Mouse (Mus musculus): ENCODE results near the gene Rpp38. TPM values are rescaled to one million over a fixed set of nuclear protein-coding genes. Genes with fewer than 3 reads are reported as not detected.

Rpp38 gene
- 11.3 and 12.2 TPM in 2 replicates for polyA plus RNA-seq (2015; fragmentation: Nextera tagmentation; extraction: Ambion mirVana)

GRCm38 (mm10) chr2:3332484-3333242 is at the start of gene Rpp38:
Gene Rpp38 (minus strand): TSS chr2:3332643.
- under 1% methylated on average over 45 of the region's 45 CpGs for whole genome bisulfite sequencing
- Histone ChIP-seq H3K9ac (peak within 1 kb of the TSS; percentile 82), H3K4me3 (peak within 1 kb of the TSS; percentile 66), H3K27me3 (0 out of 2 replicates have a peak, but pooled peaks cover 6% of the 10 kb centered on the region), H3K36me3 (peaks cover 18% of the 10 kb centered on the region), H3K4me2 (peak within 1 kb of the TSS; percentile 76), H3K27ac (replicated peaks) (peak within 1 kb of the TSS; percentile 79), H3K9me3 (no peaks in the 10 kb centered on the region), H3K4me1 (replicated peaks) (peaks cover 26% of the 10 kb centered on the region)
- ATAC-seq (ENCODE audit: low read depth), result peak; percentile 98

- Histone ChIP-seq H3K4me2 (no peak overlapping the region), H3K9ac (no peak overlapping the region), H3K4me1 (replicated peaks) (no peaks in the 10 kb centered on the region), H3K9me3 (no peaks in the 10 kb centered on the region), H3K27me3 (no peaks in the 10 kb centered on the region), H3K4me3 (no peak overlapping the region), H3K27ac (replicated peaks) (no peak overlapping the region), H3K36me3 (no peaks in the 10 kb centered on the region)
- 77% methylated on average over 4 of the region's 4 CpGs for WGBS
- no peak for ATAC-seq (ENCODE audit: low read depth)
Measured at GRCm38 (mm10) chr2:3365127-3365526, 32.7 kb upstream of the Rpp38 start.

GRCm38 (mm10) chr2:3361067-3361466 is 28.6 kb upstream of the Rpp38 start:
- H3K27me3 ChIP-seq, result no peaks in the 10 kb centered on the region
- H3K4me1 ChIP-seq (replicated peaks), result no peaks in the 10 kb centered on the region
- no peak overlapping the region for H3K4me2 ChIP-seq
- no peak overlapping the region for H3K4me3 ChIP-seq
- H3K9ac ChIP-seq, result no peak overlapping the region
- 83% methylated on average over 3 of the region's 3 CpGs for WGBS
- no peak for ATAC-seq (ENCODE audit: low read depth)
- no peak overlapping the region for H3K27ac ChIP-seq (replicated peaks)
- no peaks in the 10 kb centered on the region for H3K9me3 ChIP-seq
- no peaks in the 10 kb centered on the region for H3K36me3 ChIP-seq

GRCm38 (mm10) chr2:3357887-3358286 is 25.4 kb upstream of the Rpp38 start:
- Histone ChIP-seq H3K36me3 (no peaks in the 10 kb centered on the region), H3K4me1 (replicated peaks) (no peaks in the 10 kb centered on the region), H3K27ac (replicated peaks) (no peak overlapping the region), H3K4me2 (no peak overlapping the region), H3K9ac (no peak overlapping the region), H3K27me3 (no peaks in the 10 kb centered on the region; the same call in 1 of the 2 replicates), H3K4me3 (no peak overlapping the region), H3K9me3 (no peaks in the 10 kb centered on the region)
- WGBS, result 82% methylated on average over 3 of the region's 3 CpGs
- ATAC-seq (ENCODE audit: low read depth), result no peak

- Histone ChIP-seq H3K9me3 (no peaks in the 10 kb centered on the region), H3K27ac (replicated peaks) (no peak overlapping the region), H3K9ac (no peak overlapping the region), H3K4me1 (replicated peaks) (no peaks in the 10 kb centered on the region), H3K4me2 (no peak overlapping the region), H3K36me3 (no peaks in the 10 kb centered on the region), H3K27me3 (no peaks in the 10 kb centered on the region; the same call in 1 of the 2 replicates), H3K4me3 (no peak overlapping the region)
- no peak for ATAC-seq (ENCODE audit: low read depth)
- WGBS, result 76% methylated on average over 3 of the region's 3 CpGs
Measured at GRCm38 (mm10) chr2:3356311-3356710, 23.9 kb upstream of the Rpp38 start.

- no peak overlapping the region for H3K4me3 ChIP-seq
- no peaks in the 10 kb centered on the region for H3K9me3 ChIP-seq
- no peaks in the 10 kb centered on the region for H3K4me1 ChIP-seq (replicated peaks)
- H3K36me3 ChIP-seq, result no peaks in the 10 kb centered on the region
- 95% methylated on average over 8 of the region's 8 CpGs for WGBS
- ATAC-seq (ENCODE audit: low read depth), result no peak
- no peaks in the 10 kb centered on the region; the same call in 1 of the 2 replicates for H3K27me3 ChIP-seq
- H3K9ac ChIP-seq, result no peak overlapping the region
- H3K4me2 ChIP-seq, result no peak overlapping the region
- no peak overlapping the region for H3K27ac ChIP-seq (replicated peaks)
Measured at GRCm38 (mm10) chr2:3355793-3356192, 23.4 kb upstream of the Rpp38 start.

- ATAC-seq (ENCODE audit: low read depth), result no peak
- H3K4me3 ChIP-seq, result no peak overlapping the region
Measured at GRCm38 (mm10) chr2:3353160-3353559, 20.7 kb upstream of the Rpp38 start.

GRCm38 (mm10) chr2:3348919-3349318 is 16.5 kb upstream of the Rpp38 start:
- H3K27ac ChIP-seq (replicated peaks), result no peak overlapping the region
- no peak for ATAC-seq (ENCODE audit: low read depth)
- no peak overlapping the region for H3K4me3 ChIP-seq
- H3K4me2 ChIP-seq, result no peak overlapping the region
- H3K9me3 ChIP-seq, result no peaks in the 10 kb centered on the region
- H3K4me1 ChIP-seq (replicated peaks), result no peaks in the 10 kb centered on the region
- no peak overlapping the region for H3K9ac ChIP-seq
- peaks cover 5% of the 10 kb centered on the region; the same call in 1 of the 2 replicates for H3K27me3 ChIP-seq
- H3K36me3 ChIP-seq, result no peaks in the 10 kb centered on the region
- 21% methylated on average over 3 of the region's 3 CpGs for WGBS

More at GRCm38 (mm10) chr2:3353160-3353559, 20.7 kb upstream of the Rpp38 start:
- Histone ChIP-seq H3K27ac (replicated peaks) (no peak overlapping the region), H3K9me3 (no peaks in the 10 kb centered on the region), H3K9ac (no peak overlapping the region), H3K4me1 (replicated peaks) (no peaks in the 10 kb centered on the region), H3K36me3 (no peaks in the 10 kb centered on the region), H3K27me3 (peaks cover 5% of the 10 kb centered on the region; the same call in 1 of the 2 replicates), H3K4me2 (no peak overlapping the region)

GRCm38 (mm10) chr2:3348422-3348821 is 16.0 kb upstream of the Rpp38 start:
- Histone ChIP-seq H3K4me1 (replicated peaks) (no peaks in the 10 kb centered on the region), H3K27me3 (peaks cover 5% of the 10 kb centered on the region; the same call in 1 of the 2 replicates), H3K36me3 (no peaks in the 10 kb centered on the region), H3K4me3 (no peak overlapping the region), H3K4me2 (no peak overlapping the region), H3K27ac (replicated peaks) (no peak overlapping the region), H3K9me3 (no peaks in the 10 kb centered on the region), H3K9ac (no peak overlapping the region)
- ATAC-seq (ENCODE audit: low read depth), result no peak
- WGBS, result 86% methylated on average over 4 of the region's 4 CpGs

- Histone ChIP-seq H3K27ac (replicated peaks) (no peak within 1 kb of the TSS), H3K4me3 (peak within 1 kb of the TSS; percentile 31), H3K27me3 (peaks cover 10% of the 10 kb centered on the region), H3K36me3 (no peaks in the 10 kb centered on the region), H3K4me1 (replicated peaks) (peaks cover 24% of the 10 kb centered on the region), H3K9ac (peak within 1 kb of the TSS; percentile 56), H3K9me3 (no peaks in the 10 kb centered on the region), H3K4me2 (peak within 1 kb of the TSS; percentile 61)
- WGBS, result 3% methylated on average over 20 of the region's 20 CpGs
- ATAC-seq (ENCODE audit: low read depth), result no peak
Measured at GRCm38 (mm10) chr2:3335611-3336301, 3.3 kb upstream of the Rpp38 start, which contains the start of gene Acbd7. Gene Acbd7 (plus strand): TSS chr2:3336168.

DNA sequence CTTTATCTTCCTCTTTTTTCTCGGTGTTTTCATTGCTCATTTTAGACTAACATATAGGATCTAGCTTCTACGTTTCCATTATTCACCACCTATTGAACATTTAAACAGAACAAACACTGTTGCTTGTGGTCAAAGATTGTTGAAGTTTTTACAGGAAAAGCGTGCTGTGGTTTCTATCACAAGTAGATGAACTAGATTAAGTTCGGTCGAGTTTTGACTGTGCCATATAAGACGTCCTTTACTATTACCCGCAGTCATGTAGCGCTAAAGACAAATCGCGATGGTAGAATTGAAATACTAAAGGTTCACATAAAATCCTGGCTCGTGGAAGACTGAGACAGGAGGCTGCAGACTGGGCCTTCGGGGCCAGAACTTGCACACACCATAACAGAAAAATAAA is 1.3 kb upstream of the Rpp38 start:
- peaks cover 26% of the 10 kb centered on the region for H3K4me1 ChIP-seq (replicated peaks)
- peaks cover 10% of the 10 kb centered on the region for H3K27me3 ChIP-seq
- no peak overlapping the region for H3K9ac ChIP-seq
- H3K4me3 ChIP-seq, result no peak overlapping the region
- H3K4me2 ChIP-seq, result no peak overlapping the region
- no peaks in the 10 kb centered on the region for H3K9me3 ChIP-seq
- H3K27ac ChIP-seq (replicated peaks), result no peak overlapping the region
- peaks cover 8% of the 10 kb centered on the region for H3K36me3 ChIP-seq
- no peak for ATAC-seq (ENCODE audit: low read depth)
- WGBS, result 91% methylated on average over 12 of the region's 12 CpGs

DNA sequence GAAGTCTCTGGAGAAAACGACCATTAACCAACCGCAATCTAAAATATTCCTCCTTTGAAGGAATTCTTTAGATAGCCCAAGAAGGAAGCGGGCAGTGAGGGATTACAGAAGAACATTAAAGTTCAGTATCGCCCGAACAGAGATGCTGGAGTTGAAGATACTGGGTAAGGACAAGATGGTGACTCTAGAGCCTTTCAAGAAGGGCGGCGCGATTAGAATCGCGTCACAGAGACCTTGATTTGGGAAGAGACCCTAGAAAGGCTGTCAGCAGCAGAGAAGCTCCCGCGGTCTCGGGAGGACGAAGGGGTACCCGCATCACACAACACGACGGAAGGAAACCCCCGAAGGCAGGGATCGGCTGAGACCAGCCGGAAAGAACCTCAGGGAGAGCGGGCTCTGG is 387 bp downstream of the Rpp38 start:
- peaks cover 18% of the 10 kb centered on the region for H3K36me3 ChIP-seq
- no peak for ATAC-seq (ENCODE audit: low read depth)
- WGBS, result 2% methylated on average over 21 of the region's 21 CpGs
- H3K4me1 ChIP-seq (replicated peaks), result peaks cover 26% of the 10 kb centered on the region
- no peaks in the 10 kb centered on the region for H3K9me3 ChIP-seq
- 0 out of 2 replicates have a peak, but pooled peaks cover 6% of the 10 kb centered on the region for H3K27me3 ChIP-seq
- H3K4me2 ChIP-seq, result peak overlapping the region; percentile 76
- peak overlapping the region; percentile 79 for H3K27ac ChIP-seq (replicated peaks)
- H3K9ac ChIP-seq, result peak overlapping the region; percentile 82
- H3K4me3 ChIP-seq, result peak overlapping the region; percentile 66

All from neural tube, embryonic 13.5 days (tissue).